Mouse (Mus musculus): ENCODE measurements around the gene Rhbdd1.

Rhbdd1 gene

GRCm38 (mm10) chr1:82364468-82364867 lies 48.2 kb downstream of the Rhbdd1 start:
- no peak for DNase-seq (ENCODE audit: low spot score)

- DNase-seq (ENCODE audit: low spot score) = no peak
Observed at GRCm38 (mm10) chr1:82371636-82372428, 55.6 kb downstream of the Rhbdd1 start.

GRCm38 (mm10) chr1:82373924-82374323 lies 57.7 kb downstream of the Rhbdd1 start:
- no peak for DNase-seq (ENCODE audit: low spot score)

GRCm38 (mm10) chr1:82374831-82375358 lies 58.6 kb downstream of the Rhbdd1 start:
- DNase-seq (ENCODE audit: low spot score) = no peak

- no peak for DNase-seq (ENCODE audit: low spot score)
Observed at GRCm38 (mm10) chr1:82375452-82375851, 59.2 kb downstream of the Rhbdd1 start.

GRCm38 (mm10) chr1:82381946-82382345 lies 65.7 kb downstream of the Rhbdd1 start:
- DNase-seq (ENCODE audit: low spot score) = no peak

GRCm38 (mm10) chr1:82384106-82384505 lies 67.9 kb downstream of the Rhbdd1 start:
- DNase-seq (ENCODE audit: low spot score) = no peak

- peak; percentile 26 for DNase-seq (ENCODE audit: low spot score)
Observed at GRCm38 (mm10) chr1:82385054-82385453, 68.8 kb downstream of the Rhbdd1 start.

- DNase-seq (ENCODE audit: low spot score) = no peak
Observed at GRCm38 (mm10) chr1:82385827-82386230, 69.6 kb downstream of the Rhbdd1 start.

- DNase-seq (ENCODE audit: low spot score) = no peak
Observed at GRCm38 (mm10) chr1:82386814-82387771, 70.8 kb downstream of the Rhbdd1 start.

- DNase-seq (ENCODE audit: low spot score) = no peak
Observed at GRCm38 (mm10) chr1:82389371-82389770, 73.1 kb downstream of the Rhbdd1 start.

- no peak for DNase-seq (ENCODE audit: low spot score)
Observed at GRCm38 (mm10) chr1:82395371-82395770, 79.1 kb downstream of the Rhbdd1 start.

- DNase-seq (ENCODE audit: low spot score) = no peak
Observed at GRCm38 (mm10) chr1:82407786-82408185, 91.5 kb downstream of the Rhbdd1 start.

GRCm38 (mm10) chr1:82409271-82409670 lies 93.0 kb downstream of the Rhbdd1 start:
- no peak for DNase-seq (ENCODE audit: low spot score)

- no peak for DNase-seq (ENCODE audit: low spot score)
Observed at GRCm38 (mm10) chr1:82410548-82410947, 94.3 kb downstream of the Rhbdd1 start.

GRCm38 (mm10) chr1:82411521-82411920 lies 95.3 kb downstream of the Rhbdd1 start:
- no peak for DNase-seq (ENCODE audit: low spot score)

- no peak for DNase-seq (ENCODE audit: low spot score)
Observed at GRCm38 (mm10) chr1:82412085-82412484, 95.8 kb downstream of the Rhbdd1 start.

- DNase-seq (ENCODE audit: low spot score) = no peak
Observed at GRCm38 (mm10) chr1:82414434-82415045, 98.3 kb downstream of the Rhbdd1 start.

GRCm38 (mm10) chr1:82415641-82416040 lies 99.4 kb downstream of the Rhbdd1 start:
- DNase-seq (ENCODE audit: low spot score) = no peak

GRCm38 (mm10) chr1:82427729-82428128 lies 111.5 kb downstream of the Rhbdd1 start:
- DNase-seq (ENCODE audit: low spot score) = no peak

- DNase-seq (ENCODE audit: low spot score) = no peak
Observed at GRCm38 (mm10) chr1:82429061-82429460, 112.8 kb downstream of the Rhbdd1 start.
